9 mouse cellular contexts compared by ENCODE assay signal in the genomic region with DNA sequence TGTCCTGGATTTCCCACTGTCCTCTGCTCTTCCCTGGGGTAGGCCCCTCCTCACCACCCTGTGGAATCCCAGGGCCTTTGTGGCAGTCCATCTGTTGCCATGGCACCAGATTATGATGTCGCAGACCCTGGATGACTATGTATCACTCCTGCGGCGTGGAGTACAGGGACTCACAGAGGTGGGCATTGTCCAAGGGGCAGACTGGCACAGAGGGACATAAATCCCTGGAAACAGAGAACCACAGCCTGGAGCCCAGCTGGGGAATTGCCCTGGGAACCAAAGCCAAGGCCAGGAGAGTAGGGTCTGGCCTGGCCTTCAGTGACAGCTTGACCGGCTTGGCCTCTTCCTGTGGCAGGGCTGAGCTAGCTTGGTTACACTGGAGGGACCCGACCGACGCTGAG. TPM values are rescaled to one million over a fixed set of nuclear protein-coding genes. Genes with fewer than 3 reads are reported as not detected.
A peak's percentile ranks its signal among the peaks of the same experiment; 100 is the strongest.
DNase-seq lines count a peak whose midpoint lies in the region; ATAC-seq lines count a peak whose summit lies in the region.
"Had no signal": no experiment of that assay in that cellular context is flagged by ENCODE, and none has a peak within 500 bp of the region (broad histone marks: within the 10 kb centered on the region; RNA-seq: fewer than 3 reads in every experiment).

No protein-coding gene starts in this region.

- H3K4me1 ChIP-seq in hindbrain, embryonic 12.5 days = peaks cover 100% of the 10 kb centered on the region
- peaks cover 14% of the 10 kb centered on the region; the same call in 1 of the 2 replicates for H3K4me1 ChIP-seq in intestine, embryonic 16.5 days (ENCODE audit: control insufficient read depth, insufficient read depth, low read length)

- no peak overlapping the region for H3K4me2 ChIP-seq in hindbrain, embryonic 12.5 days (replicated peaks)
- H3K4me2 ChIP-seq in intestine, embryonic 16.5 days (ENCODE audit: low read depth, low read length) = no peak overlapping the region

- peak overlapping the region; percentile 50; the same call in 1 of the 2 replicates for H3K9ac ChIP-seq in hindbrain, embryonic 12.5 days
- H3K9ac ChIP-seq in intestine, embryonic 16.5 days (ENCODE audit: low read depth, low read length) = no peak overlapping the region

- H3K4me3 ChIP-seq in hindbrain, embryonic 12.5 days = no peak overlapping the region
- no peak overlapping the region for H3K4me3 ChIP-seq in intestine, embryonic 16.5 days (ENCODE audit: low read length)

- peaks cover 5% of the 10 kb centered on the region; the same call in 1 of the 2 replicates for H3K27me3 ChIP-seq in hindbrain, embryonic 12.5 days
- no peaks in the 10 kb centered on the region for H3K27me3 ChIP-seq in intestine, embryonic 16.5 days (replicated peaks; ENCODE audit: control insufficient read depth, insufficient read depth, low read length)

- no peaks in the 10 kb centered on the region for H3K9me3 ChIP-seq in hindbrain, embryonic 12.5 days (replicated peaks)
- H3K9me3 ChIP-seq in intestine, embryonic 16.5 days (ENCODE audit: control insufficient read depth, low read length) = no peaks in the 10 kb centered on the region

- peak; percentile 64 for ATAC-seq in hindbrain, embryonic 12.5 days (ENCODE audit: low FRiP score)
- ATAC-seq in intestine, embryonic 16.5 days = no peak
- no peak for ATAC-seq in CD4-positive, CD25-positive, alpha-beta regulatory T cell, adult 4 months

- H3K36me3 ChIP-seq in hindbrain, embryonic 12.5 days = no peaks in the 10 kb centered on the region
- H3K36me3 ChIP-seq in intestine, embryonic 16.5 days (ENCODE audit: control insufficient read depth, insufficient read depth, low read length) = no peaks in the 10 kb centered on the region

- peak overlapping the region; percentile 85 for H3K27ac ChIP-seq in hindbrain, embryonic 12.5 days
- H3K27ac ChIP-seq in intestine, embryonic 16.5 days (ENCODE audit: low read length) = no peak overlapping the region

- WGBS in hindbrain, embryonic 12.5 days = 30% methylated on average over 7 of the region's 7 CpGs
- 78% methylated on average over 7 of the region's 7 CpGs for WGBS in intestine, embryonic 16.5 days

- DNase-seq in cerebellum, adult 9-11 months = peak; percentile 65
- DNase-seq in embryo, embryonic 9.5 days (ENCODE audit: extremely low spot score) = peak; percentile 22
- DNase-seq in neural tube, embryonic 10.5 days (ENCODE audit: extremely low spot score, low spot score) = peak; percentile 52
- no peak for DNase-seq in layer of hippocampus, postnatal 25 days (ENCODE audit: extremely low spot score in 1 of 2, low spot score in 1 of 2)
- DNase-seq: kidney, adult 9 months had no signal

RNA-seq across cellular contexts. Expression of a gene that starts 28.8 kb away (rescaled TPM):
- polyA plus RNA-seq in hindbrain, embryonic 12.5 days (2016; fragmentation: Nextera tagmentation; extraction: Ambion mirVana) = 46.7 and 52.6 TPM in 2 replicates
- polyA plus RNA-seq in intestine, embryonic 16.5 days (2015; fragmentation: Nextera tagmentation; extraction: Ambion mirVana) = 0.82 and 0.99 TPM in 2 replicates
- under 1 TPM; 0.94 to 0.96 TPM for polyA plus RNA-seq in CD4-positive, CD25-positive, alpha-beta regulatory T cell, adult 4 months (2017; shearing (Covaris generic))
- 100 to 1,000 TPM in 1 of 2 experiments, 10 to 100 TPM in 1; 82.9 to 110 TPM for total RNA-seq in layer of hippocampus, postnatal 25 days (2021)
- total RNA-seq: gastrocnemius, adult 8-10 months had no signal

RNA-seq across cellular contexts. Expression of a gene that starts 48.7 kb away (rescaled TPM):
- polyA plus RNA-seq in hindbrain, embryonic 12.5 days (2016; fragmentation: Nextera tagmentation; extraction: Ambion mirVana) = 173 and 174 TPM in 2 replicates
- polyA plus RNA-seq in intestine, embryonic 16.5 days (2015; fragmentation: Nextera tagmentation; extraction: Ambion mirVana) = 132 and 139 TPM in 2 replicates
- 100 to 1,000 TPM; 109 to 118 TPM for polyA plus RNA-seq in CD4-positive, CD25-positive, alpha-beta regulatory T cell, adult 4 months (2017; shearing (Covaris generic))
- 10 to 100 TPM; 37.6 to 41.9 TPM for total RNA-seq in layer of hippocampus, postnatal 25 days (2021)

RNA-seq across cellular contexts. Expression of a gene that starts 58.8 kb away (rescaled TPM):
- 106 and 113 TPM in 2 replicates for polyA plus RNA-seq in hindbrain, embryonic 12.5 days (2016; fragmentation: Nextera tagmentation; extraction: Ambion mirVana)
- polyA plus RNA-seq in intestine, embryonic 16.5 days (2015; fragmentation: Nextera tagmentation; extraction: Ambion mirVana) = 87.7 and 93.8 TPM in 2 replicates
- polyA plus RNA-seq in CD4-positive, CD25-positive, alpha-beta regulatory T cell, adult 4 months (2017; shearing (Covaris generic)) = 10 to 100 TPM; 51.0 to 63.0 TPM
- 10 to 100 TPM; 64.8 to 71.3 TPM for total RNA-seq in layer of hippocampus, postnatal 25 days (2021)

Comparison
In these comparisons a context has a peak if more than half of its experiments do, and no peak if none do; other contexts are left out.
1. DNase-seq: peak in cerebellum, adult 9-11 months (single experiment), embryo, embryonic 9.5 days (single experiment) and neural tube, embryonic 10.5 days (single experiment); none in layer of hippocampus, postnatal 25 days (0 of 2).
2. RNA of a gene that starts 28.8 kb away (polyA plus RNA-seq): 46.7 to 52.6 TPM in hindbrain, embryonic 12.5 days; 0.82 to 0.99 TPM in intestine, embryonic 16.5 days and 0.94 to 0.96 TPM in CD4-positive, CD25-positive, alpha-beta regulatory T cell, adult 4 months; every median in the first group is over 10 times any median in the second.